Mouse (Mus musculus) adrenal gland, adult 18-20 months (tissue): ENCODE measurements around the gene Alkbh6. TPM values are rescaled to one million over a fixed set of nuclear protein-coding genes. Genes with fewer than 3 reads are reported as not detected.

ENCODE experiments used
- DNase-seq, 2 experiments: peaks; one replicate each; pipeline ENCODE4 v3.0.0; 2021 to 2022; ENCODE audit warnings: low spot score in 2 of 2
- total RNA-seq, 2 experiments: library from RNA; stranded (reverse); gene quantifications; 1 replicate in 1 of 2; 2 replicates in 1 of 2; pipeline ENCODE4 v1.2.3; 2021

Alkbh6 gene
- total RNA-seq, 2 experiments from 2014 or later, result 56.3 to 74.8 TPM

- no peak for DNase-seq
Measured at GRCm38 (mm10) chr7:30293795-30294194, 14.7 kb upstream of the Alkbh6 start.

GRCm38 (mm10) chr7:30294296-30294695 is 14.2 kb upstream of the Alkbh6 start:
- DNase-seq, result no peak

GRCm38 (mm10) chr7:30295103-30295502 is 13.4 kb upstream of the Alkbh6 start:
- DNase-seq, result no peak

- DNase-seq, result no peak
Measured at GRCm38 (mm10) chr7:30296816-30297215, 11.7 kb upstream of the Alkbh6 start.

- DNase-seq, result no peak
Measured at GRCm38 (mm10) chr7:30297266-30297665, 11.3 kb upstream of the Alkbh6 start.

- DNase-seq, result no peak
Measured at GRCm38 (mm10) chr7:30300914-30301313, 7.6 kb upstream of the Alkbh6 start.

GRCm38 (mm10) chr7:30306083-30306779 is 2.3 kb upstream of the Alkbh6 start:
- DNase-seq, result no peak

- DNase-seq, result no peak
Measured at GRCm38 (mm10) chr7:30309395-30310129, 1.0 kb downstream of the Alkbh6 start.

- no peak for DNase-seq
Measured at GRCm38 (mm10) chr7:30310136-30310535, 1.6 kb downstream of the Alkbh6 start.

GRCm38 (mm10) chr7:30313666-30314320 is 5.3 kb downstream of the Alkbh6 start:
- DNase-seq, result no peak

GRCm38 (mm10) chr7:30314721-30315155 is 6.2 kb downstream of the Alkbh6 start, which contains the start of gene Syne4:
TSS of gene Syne4 (plus strand) at chr7:30314807.
- DNase-seq, result no peak

GRCm38 (mm10) chr7:30315559-30316529 is 7.3 kb downstream of the Alkbh6 start:
- no peak for DNase-seq

- DNase-seq, result no peak
Measured at GRCm38 (mm10) chr7:30318142-30318541, 9.6 kb downstream of the Alkbh6 start.

- DNase-seq, result no peak
Measured at GRCm38 (mm10) chr7:30320946-30321345, 12.4 kb downstream of the Alkbh6 start.

GRCm38 (mm10) chr7:30321539-30322284 is 13.2 kb downstream of the Alkbh6 start, which contains the start of gene E130208F15Rik:
TSS of gene E130208F15Rik (plus strand) at chr7:30321740.
- DNase-seq, result peak; percentile 60 to 61

- DNase-seq, result peak; percentile 93 to 94
Measured at GRCm38 (mm10) chr7:30322285-30322667, 13.8 kb downstream of the Alkbh6 start.

- DNase-seq, result no peak
Measured at GRCm38 (mm10) chr7:30322865-30323264, 14.3 kb downstream of the Alkbh6 start.

- no peak for DNase-seq
Measured at GRCm38 (mm10) chr7:30323795-30324194, 15.3 kb downstream of the Alkbh6 start, which contains the start of gene Sdhaf1. TSS of gene Sdhaf1 (minus strand) at chr7:30323895.

- DNase-seq, result no peak
Measured at GRCm38 (mm10) chr7:30324300-30324944, 15.9 kb downstream of the Alkbh6 start.
